Mouse (Mus musculus) lung, postnatal 0 days (tissue): ENCODE measurements around the gene Gm10974.

ENCODE experiments used
- CTCF ChIP-seq: IDR thresholded peaks from 2 replicates; pipeline ENCODE4 v1.5.1; 2016; ENCODE audit warnings: antibody characterized with exemption, mild to moderate bottlenecking
- EP300 ChIP-seq: IDR thresholded peaks from 2 replicates; pipeline ENCODE4 v1.6.1; 2016; ENCODE audit warnings: antibody characterized with exemption, mild to moderate bottlenecking, control low read depth

- TF ChIP-seq CTCF = no peak
- TF ChIP-seq EP300 = no peak
Observed at GRCm38 (mm10) chr7:66402876-66403275, 37.2 kb downstream of the Gm10974 start.
